Mouse (Mus musculus): ENCODE measurements around the gene Nudt22.

Nudt22 gene

DNA sequence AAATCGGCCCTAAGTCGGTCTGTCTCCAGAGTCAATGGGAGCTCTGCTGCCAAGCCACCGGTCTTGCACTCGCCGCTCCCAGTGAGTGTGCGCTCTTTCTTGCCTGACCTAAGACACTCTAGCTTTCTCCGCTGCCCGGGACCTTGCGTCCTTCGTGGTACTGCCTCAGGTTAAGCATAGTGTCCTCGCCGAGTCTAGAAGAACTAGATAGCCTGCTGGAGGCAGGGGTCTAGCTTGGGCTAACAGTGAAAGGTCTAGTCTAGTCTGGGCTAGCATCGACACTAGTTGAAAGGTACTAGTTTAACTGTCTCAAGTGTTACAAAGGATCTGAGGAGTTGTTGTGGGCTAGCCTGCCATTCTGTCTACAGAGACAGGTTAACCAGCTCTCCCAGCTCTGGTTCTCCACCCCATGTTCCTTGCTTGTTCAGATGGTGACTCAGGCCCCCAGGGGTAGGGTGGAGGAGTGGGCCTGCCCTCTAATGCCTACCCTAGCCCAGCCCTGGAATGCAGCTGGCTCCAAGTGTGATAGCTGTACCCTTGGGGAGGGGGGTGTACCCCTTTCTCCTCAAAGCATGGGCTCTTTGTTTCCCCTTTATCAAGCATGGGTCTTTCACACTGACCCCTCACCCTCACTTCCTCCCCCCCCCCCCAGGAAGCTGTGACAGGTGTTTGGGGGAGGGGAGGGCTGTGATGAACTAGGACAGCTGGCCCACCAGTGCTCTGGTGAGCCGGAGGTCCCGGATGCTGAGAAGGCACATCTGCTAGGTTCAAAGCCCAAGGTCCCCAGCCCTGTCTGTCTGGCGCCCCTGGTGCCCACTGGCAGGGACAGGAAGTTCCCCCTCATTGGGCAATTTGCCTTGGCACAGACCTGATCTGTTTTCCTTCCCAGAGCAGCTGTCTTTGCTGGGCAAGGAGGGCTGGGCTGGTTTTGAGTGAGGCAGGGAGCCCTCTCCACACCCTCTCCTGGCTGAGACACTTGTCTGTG lies 20.1 kb downstream of the Nudt22 start, which contains the start of gene Plcb3:
TSS of gene Plcb3 (minus strand) at position 934 of the 985 bp plus-strand sequence.
- peak; percentile 89 for DNase-seq

DNA sequence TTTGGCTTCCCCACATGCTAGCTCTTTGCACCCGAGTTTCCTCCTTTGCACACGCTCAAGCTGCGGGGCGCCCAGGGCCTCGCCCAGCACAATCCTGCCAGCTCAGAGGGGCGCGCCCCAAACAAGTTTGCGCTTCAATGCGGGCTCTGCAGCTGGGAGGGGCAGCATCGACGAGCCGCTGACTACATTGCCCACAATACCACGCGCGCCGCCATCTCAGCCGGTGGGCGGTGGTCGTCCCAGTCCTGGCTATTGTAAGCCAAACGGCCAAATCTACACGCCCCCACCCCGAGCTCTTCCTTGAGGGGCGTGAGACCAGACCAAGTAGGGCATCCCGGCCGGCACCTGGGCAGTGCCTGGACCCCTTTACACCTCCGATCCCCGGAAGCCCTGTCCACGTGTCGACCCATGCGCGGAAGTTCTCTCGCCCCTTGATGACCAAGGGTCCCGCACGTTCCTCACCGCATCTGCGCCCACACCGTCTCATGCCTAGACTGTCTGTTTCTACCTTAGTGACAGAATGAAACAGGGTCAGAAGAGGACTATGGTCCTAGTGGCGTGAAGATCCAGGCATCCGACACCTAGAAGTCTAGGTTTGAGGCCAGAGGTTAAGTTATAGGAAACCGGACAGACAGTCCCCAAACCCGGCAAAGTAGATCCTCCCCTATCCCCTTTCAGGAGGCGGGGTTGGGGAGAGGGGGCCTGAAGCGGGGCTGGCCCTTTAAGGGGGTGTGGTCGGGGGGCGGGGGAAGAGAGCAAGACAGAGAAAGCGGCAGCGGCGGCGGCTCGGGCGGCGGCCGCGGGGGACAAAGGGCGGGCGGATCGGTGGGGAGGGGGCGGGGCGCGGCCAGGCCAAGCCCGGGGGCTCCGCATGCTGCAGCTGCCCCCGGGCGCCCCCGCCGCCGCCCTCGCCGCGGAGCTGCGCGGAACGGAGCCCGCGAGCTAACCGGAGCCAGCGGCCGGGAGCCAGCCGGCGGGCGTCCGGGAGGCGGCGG lies 21.4 kb downstream of the Nudt22 start, which contains the start of gene Ppp1r14b:
TSS of gene Ppp1r14b (plus strand) at position 758 of the 995 bp plus-strand sequence.
- DNase-seq, result peak; percentile 91

DNA sequence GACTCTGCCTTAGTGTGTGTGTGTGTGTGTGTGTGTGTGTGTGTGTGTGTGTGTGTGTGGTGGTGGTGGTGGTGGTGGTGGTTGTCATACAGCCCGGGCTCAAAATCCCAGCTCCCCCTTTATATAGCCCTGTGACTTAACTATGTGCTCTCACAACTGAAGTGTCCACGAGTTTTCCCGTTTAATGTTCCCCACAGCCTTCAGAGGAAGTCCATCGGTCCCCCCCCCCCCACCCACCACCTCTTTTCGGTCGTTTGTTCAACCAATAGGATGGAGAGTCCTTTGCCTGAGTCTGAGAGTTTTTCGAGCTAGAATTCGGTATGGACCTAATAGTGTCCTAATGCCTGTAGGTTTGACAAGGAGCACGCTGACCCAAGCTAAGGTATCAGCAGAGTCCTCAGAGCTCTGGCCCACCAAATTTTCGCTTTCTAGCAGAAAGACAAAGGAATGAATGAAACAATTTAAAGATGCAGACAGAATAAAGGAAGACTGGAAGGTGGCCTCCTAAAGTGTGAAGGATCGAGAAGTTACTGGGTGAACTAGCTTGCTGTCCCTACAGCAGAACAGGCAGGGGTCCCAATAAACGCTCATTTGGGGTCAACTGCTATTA lies 22.2 kb downstream of the Nudt22 start:
- no peak for DNase-seq

DNA sequence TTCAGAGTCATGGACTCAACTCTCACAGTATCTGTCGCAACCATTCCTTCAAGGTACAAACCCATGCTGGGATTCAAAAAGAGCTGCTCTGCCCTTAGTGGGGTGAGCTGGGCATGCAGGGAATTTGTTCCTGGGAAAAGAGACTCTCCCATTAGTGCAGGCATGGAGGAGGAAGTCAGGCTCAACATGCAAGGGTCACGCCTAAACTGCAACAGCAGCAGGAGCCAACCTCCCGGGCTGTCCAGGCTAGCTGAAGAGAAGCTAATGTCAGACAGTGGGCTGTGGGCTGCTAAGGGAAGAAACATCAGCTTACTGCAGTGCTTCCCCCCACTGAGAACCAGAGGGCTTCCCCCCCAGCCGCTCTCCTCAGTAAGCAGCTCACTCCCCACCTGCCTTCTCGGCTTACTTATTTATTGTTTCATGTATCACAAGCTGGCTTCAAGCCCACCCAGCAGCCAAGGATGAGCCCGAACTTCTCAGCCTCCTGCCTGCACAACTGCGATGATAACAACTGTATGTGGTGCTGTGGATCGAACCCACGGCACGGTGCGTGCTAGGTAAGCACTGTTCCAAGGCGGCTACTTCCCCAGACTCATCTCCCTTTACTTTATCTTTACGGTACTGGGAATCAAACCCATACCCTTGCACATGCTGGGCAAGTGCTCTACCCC lies 23.5 kb downstream of the Nudt22 start:
- no peak for DNase-seq

DNA sequence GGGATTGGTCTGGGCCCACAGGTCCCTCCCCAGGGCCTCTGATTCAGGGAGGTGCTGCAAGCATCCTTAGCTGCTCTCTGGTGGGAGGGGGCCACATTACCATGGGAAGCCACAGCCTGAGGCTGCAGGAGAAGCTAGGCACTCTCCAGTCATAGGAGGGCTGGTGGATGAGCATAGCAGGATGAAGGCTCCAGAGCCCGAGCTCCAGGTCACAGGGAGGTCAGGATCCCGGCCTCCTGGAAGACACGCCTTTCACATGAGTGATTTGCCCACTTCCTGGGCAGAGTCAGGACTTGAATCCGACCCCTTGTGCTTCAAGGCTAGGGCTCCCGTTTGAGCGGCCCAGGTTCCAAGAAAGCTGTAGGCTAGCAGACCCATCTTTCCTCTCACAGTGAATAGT lies 24.3 kb downstream of the Nudt22 start:
- DNase-seq, result no peak

DNA sequence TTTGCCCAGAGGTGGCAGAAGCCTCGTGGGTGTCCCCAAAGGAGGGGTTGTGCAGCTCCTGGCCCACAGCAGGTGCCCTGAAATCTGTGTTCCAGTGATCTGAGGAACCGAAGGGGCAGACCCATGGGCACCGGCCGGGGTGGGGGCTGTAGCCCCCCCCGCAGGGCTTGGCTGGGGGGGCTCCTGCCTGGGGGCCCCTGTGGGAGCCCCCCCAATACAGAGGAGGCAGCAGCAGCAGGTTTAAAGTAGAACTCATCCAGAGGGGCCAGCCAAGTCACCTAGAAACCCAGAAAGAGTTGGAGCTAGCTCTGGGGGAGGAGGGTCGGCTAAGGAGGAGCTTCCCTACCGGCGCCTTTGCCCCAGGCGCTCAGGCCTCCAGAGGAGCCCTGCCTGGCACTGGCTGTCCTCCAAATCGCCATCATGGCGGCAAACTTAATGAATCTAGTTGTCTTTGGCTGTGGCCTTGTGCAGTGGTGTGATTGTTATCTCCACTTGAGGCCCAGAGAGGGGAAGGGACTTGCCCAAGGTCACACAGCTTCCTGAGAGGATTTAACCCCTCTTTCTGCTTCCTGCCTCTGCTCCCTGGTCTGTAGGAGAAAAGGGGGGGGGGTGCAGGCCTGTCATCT lies 25.3 kb downstream of the Nudt22 start:
- DNase-seq, result no peak

DNA sequence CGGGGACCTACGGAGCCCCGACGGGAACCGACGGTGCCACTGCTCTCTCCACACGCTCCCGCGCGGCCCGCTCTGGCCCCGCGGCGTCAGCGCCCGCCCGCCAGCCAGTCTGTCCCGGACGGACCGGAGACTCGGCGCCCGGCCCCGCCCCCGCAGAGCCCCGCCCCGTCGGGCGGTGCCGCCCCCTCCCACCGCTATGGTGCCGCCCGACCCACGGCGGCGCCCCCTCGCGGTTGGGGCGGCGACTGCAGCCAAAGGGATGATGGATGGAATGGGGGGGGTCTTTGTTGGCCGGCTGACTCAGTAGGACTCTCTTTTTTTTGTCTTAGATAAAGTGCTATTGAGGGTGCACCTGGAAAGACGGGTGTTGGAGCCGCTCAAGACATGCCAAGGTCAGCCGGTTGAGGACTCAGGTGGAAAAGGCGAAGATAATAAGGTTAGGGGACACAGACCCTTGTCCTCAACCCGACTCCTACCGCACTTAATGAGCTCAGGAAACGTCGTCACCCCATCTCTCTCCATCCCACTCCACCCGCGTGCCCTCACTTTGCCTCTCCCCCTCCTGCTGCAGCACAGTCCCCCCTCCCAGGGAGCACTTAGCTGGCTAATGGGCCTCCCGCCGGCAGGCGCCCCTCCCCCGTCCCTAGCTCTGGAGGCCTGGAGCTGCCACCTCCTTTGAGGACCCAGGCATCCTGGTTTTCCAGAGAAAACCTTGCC lies 26.1 kb downstream of the Nudt22 start:
- DNase-seq, result peak; percentile 88

DNA sequence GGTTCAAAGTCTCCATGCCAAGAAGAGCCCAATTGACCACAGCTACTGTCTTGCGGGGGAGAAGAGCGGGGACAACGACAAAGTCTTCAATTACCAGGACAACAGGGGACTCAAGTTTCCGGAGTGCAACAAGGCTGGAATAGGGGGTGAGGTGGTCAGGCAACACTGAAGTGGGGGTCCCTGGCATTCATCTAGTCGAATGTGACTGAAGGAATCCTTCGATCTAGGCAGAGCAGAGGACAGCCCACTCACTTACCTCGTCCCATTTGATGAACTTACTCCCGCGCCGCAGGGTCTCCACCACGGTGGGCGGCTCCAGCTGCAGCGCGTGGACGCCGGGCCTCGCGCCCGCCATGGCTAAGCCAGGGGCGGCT lies 26.6 kb downstream of the Nudt22 start:
- no peak for DNase-seq

DNA sequence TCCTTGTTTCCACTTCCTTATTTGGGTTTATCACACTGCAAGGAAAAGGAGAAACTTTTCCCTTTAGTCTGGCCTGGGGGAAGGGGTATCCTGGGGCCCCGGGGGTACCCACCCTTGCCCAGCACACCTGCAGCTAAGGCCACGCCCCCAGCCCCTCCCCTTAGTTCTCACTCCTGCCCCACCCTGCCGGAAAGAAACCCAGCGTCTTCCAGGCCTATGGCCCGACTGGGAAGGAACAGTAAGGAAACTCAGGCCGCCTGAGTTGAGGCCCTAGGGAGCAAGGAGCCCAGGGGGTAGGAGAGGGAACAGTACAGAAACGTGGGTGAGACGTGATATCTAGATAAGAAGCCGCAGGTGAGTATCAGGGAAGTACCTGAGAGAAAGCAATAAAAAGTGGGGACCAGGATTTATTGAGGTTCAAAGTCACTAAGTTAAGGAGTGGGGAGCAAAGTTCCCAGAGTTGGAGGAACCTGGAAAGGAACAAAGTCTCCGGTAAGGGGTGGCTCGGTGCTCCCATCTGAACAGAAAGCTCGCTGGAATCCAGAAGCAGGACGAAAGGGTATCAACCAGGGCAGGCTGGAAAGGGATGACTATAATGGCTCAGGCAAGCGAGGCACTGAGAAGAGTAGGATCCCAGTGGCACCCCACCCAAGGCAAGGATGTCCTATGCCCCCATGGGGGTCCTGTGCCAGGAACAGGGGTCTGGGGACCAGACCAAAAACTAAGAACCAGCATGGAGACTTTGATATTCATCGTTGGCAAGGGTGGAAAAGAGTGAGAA lies 27.2 kb downstream of the Nudt22 start:
- peak; percentile 76 for DNase-seq

DNA sequence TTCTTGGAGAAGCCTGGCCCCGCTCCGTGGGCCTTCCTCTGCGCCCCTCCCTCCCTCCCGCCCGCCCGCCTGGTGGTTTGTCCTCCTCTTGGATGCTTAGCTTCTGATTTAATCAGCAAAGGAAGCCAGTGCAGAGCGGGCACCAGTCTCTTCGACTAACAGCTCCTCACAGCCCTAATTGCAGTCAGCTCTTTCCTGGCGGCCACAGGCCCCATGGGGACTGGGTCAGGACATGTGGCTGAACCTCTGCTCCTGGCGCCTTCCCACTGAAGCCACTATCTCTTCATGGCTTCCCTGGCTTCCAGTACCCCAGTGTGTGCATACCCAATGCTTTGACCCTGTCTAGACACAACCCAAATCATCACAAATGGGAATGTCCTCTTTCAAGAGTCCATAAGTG lies 39.5 kb downstream of the Nudt22 start:
- no peak for DNase-seq

DNA sequence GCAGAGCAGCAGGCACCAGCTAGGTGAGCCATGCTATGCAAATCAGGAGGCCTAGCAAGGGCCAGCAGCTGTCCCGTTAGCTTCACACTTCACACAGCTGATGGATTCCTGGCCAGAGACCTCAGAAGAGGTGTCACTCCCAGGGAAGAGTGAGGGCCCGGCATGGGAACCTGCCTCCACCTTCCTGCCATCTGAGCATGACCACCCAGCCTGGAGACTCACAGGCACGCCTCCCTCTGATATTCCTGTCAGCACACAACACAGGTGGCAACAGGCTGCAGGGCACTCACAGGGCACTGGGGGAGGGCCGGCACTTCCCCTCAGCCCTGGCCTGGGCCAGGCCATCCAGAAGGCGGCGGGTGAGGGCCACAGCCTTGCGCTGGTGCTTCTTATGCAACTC lies 40.5 kb downstream of the Nudt22 start:
- no peak for DNase-seq

DNA sequence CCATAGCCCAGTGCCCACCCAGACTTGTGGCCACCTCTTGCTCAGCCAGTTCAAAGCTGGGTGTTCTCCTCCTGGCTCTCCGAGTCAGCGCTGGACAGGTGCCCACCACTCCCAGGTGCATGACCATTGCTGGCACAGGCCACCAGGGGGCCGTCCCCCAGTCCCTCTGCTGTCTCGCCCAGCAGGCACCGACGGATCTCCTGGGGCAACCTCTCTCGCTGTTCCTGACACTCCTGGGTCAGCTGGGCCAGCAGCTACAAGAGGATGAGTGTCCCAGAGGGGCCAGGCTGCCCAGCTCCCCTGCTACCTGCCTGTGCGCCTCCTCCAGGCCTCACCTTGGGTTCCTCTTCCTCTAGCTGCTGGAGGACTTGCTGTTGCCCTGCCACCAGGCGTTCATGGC lies 41.9 kb downstream of the Nudt22 start:
- DNase-seq, result peak; percentile 67

DNA sequence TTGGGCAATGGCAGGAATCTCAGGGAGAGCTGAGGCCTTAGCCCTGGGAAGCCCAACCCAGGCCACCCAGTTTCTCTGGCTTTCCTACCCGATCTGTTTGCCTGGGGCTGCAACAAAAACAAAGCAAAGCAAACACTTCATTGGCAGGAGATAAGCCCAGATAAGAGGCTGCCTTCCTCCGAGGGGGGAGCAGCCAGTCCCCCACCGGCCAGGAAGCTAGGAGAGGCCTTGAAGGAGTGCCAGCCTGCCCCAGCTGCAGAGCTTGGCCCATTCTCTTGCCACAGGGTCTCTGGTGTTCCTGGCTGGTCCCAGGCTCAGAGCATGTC lies 43.2 kb downstream of the Nudt22 start:
- DNase-seq, result peak; percentile 58

DNA sequence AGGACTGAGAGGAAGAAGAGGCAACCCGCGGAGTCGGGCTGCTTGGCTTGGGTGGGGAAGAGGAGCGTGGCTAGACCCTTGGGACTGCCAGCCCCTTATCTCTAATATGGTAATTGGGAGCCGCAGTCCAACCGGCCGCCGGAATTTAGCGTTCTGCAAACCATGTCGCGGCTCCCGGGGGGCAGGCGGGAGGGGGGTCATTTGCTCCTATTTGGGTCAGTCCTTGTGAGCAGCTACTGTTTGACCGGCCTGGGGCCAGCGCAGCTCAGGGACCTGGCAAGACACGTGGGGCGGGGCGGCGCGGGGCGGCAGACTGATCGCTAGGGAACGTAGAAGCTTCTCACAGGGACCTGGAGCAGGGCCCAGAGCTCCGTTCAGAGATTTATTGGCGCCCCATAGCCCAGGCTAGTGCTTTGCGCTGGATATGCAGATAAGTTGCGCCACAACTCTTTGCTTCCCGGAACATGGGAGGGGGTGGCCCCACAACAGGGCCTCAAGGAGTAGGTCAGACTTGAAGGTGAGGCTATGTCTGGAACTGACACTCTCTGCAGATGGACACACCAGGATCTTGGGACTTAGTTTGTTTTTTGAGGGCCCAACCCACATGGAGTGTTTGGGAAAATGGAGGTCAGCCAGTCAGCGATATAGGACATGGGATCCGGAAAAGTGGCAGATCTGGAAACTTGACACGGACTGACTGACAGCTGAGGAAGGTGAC lies 43.8 kb downstream of the Nudt22 start:
- peak; percentile 74 for DNase-seq

DNA sequence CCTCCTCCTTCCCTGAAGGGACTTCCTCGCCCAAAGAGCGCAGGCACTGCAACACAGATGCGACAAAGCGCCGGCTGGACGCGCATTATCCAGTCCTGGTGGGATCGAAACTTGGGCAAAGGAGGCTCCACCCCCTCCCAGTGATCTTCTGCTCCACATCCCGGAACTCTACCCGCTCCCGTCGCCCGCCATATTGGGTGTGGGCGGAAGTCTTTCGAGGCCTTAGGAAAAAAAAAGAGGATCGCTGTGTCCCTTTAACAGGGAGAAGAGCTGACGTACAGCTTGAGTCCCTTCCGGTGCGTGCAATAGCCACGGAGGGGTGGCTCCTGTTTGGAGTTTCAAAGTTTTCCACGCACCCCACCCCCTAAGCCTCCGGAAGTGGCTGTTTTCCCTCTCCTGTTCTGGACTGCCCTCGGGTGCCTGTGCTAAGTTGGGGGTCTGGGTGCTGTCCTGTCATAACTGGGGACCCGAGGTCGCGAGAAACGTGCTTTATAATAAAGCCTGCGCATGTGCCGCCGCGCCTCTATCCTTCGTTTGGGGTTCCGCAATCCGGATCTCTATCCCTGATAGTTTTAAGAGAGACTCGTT lies 44.4 kb downstream of the Nudt22 start:
- peak; percentile 84 for DNase-seq

DNA sequence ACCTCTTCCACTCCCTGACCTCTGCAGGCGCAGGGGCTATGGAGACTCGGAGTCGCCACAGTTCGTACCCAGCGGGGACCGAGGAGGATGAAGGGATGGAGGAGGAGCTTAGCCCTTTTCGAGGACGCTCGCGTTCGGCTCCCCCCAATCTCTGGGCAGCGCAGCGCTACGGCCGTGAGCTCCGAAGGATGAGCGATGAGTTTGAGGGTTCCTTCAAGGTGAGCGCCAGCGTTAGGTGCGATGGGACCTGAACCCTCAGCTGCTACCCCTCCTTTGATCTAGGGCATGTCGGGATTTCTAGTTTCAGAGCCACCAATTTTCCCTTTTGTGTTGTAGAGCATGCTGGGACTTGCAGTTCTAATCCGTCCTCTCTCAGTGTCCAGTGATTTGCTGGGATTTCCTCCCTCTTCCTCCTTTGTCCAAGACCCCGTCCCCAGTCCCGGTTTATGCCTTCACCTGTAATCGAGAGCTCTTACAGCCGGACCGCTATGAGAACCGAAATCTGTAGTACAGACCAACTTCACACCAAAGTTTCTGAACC lies 45.2 kb downstream of the Nudt22 start:
- peak; percentile 64 for DNase-seq

DNA sequence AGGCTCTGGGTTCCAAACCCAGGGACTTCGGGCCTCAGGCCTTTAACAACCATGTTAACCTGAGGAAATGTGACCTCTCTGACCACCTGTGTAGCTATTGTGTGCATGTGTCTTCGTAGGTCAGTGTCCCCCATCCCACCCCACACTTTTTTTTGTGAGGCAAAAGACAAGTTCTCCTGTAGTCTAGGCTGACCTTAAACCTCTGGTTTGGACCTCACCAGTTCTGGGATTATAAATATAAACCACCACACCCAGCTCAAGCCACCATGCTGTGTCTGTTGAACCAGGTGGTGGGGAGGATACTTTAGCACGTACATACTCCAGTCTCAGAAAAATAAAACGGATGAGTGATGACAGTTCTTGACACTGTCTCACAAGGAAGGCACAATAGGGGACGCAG lies 46.0 kb downstream of the Nudt22 start:
- no peak for DNase-seq

DNA sequence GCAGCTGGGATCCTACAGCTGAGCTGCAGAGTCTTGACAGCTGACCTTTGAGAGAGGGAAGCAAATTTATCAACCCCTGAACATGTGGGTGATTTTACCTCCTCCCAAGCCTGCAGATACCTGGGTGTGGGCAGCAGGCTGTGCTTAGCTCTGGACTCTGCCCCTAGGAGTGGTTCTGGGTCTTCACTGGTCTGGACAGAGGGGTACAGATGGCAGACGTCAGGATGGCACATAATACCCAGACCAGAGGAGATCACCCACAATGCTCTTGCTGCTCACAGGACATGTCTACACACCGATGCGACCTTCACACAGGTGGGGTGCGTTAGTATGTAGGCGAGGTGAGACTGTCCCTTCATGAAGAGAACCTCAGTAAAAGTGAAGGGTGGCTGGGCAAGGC lies 46.4 kb downstream of the Nudt22 start:
- no peak for DNase-seq

DNA sequence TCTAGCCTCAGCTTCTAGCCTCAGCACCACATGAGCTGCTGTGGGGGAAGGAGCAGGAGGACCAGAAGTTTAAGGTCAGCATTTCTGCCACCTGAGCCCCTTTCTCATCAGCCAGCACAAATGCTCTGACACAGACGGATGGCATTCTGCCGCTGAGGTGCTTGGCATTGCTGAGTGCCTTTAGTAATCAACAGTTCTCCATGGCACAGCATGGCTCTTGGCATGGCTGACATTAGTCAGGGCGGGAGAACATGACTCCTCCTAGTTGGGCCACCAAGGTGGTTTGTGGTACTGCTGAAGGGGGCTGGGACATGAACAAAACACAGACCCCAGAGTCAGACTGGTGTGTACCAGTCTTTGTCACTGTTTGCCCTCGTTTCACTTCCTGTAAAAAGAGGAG lies 47.7 kb downstream of the Nudt22 start:
- no peak for DNase-seq
